In the genomic region with DNA sequence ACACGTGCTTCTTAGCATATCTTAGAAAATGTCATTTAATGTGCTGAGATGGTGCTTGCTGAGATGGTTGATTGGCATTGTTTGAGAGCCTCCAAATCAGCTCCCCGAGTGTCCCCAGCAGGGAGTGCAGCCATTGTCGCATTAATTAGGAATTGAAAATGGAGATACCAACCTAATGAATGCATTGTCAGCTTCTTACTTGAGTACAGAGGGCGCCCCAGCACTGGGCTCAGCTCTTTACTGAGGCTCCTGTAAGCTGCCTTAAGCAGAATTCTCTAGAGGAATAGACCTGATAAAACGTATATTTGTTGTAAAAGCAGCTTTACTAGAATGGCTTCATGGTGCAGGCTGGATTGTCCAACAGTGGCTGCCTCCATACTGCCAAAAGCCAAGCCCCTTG, we compare ENCODE assay signal across 9 mouse cellular contexts.
DNase-seq lines count a peak whose midpoint lies in the region; ATAC-seq and TF ChIP-seq lines count a peak whose summit lies in the region.
"Had no signal": no experiment of that assay in that cellular context is flagged by ENCODE, and none has a peak within 500 bp of the region (broad histone marks: within the 10 kb centered on the region; RNA-seq: fewer than 3 reads in every experiment).

No protein-coding gene starts in this region.

- 27% methylated on average over 5 of the region's 5 CpGs for WGBS in kidney, postnatal 0 days
- WGBS in kidney, embryonic 15.5 days, result 18% methylated on average over 5 of the region's 5 CpGs
- WGBS in midbrain, embryonic 14.5 days, result 6% methylated on average over 5 of the region's 5 CpGs

- no peak overlapping the region for H3K4me3 ChIP-seq in kidney, postnatal 0 days (replicated peaks; ENCODE audit: low read depth, low read length)
- no peak overlapping the region for H3K4me3 ChIP-seq in kidney, embryonic 15.5 days (replicated peaks)
- H3K4me3 ChIP-seq in midbrain, embryonic 14.5 days (replicated peaks; ENCODE audit: low read depth, low read length), result no peak overlapping the region

- no peak overlapping the region for H3K27ac ChIP-seq in kidney, postnatal 0 days
- no peak overlapping the region for H3K27ac ChIP-seq in kidney, embryonic 15.5 days
- H3K27ac ChIP-seq in midbrain, embryonic 14.5 days (replicated peaks; ENCODE audit: low read depth, low read length), result 0 out of 2 replicates have a peak overlapping the region, but pooled peaks have one; percentile 26
- H3K27ac ChIP-seq: macrophage had no signal

- H3K4me1 ChIP-seq in kidney, postnatal 0 days (replicated peaks; ENCODE audit: insufficient read depth, low read length), result no peaks in the 10 kb centered on the region
- no peaks in the 10 kb centered on the region for H3K4me1 ChIP-seq in kidney, embryonic 15.5 days
- peaks cover 8% of the 10 kb centered on the region; the same call in 1 of the 2 replicates for H3K4me1 ChIP-seq in midbrain, embryonic 14.5 days (ENCODE audit: control insufficient read depth, insufficient read depth, low read length)

- H3K36me3 ChIP-seq in kidney, postnatal 0 days (ENCODE audit: insufficient read depth, low read length), result no peaks in the 10 kb centered on the region
- no peaks in the 10 kb centered on the region for H3K36me3 ChIP-seq in kidney, embryonic 15.5 days
- H3K36me3 ChIP-seq in midbrain, embryonic 14.5 days (ENCODE audit: control insufficient read depth, insufficient read depth, low read length), result no peaks in the 10 kb centered on the region

- peak; percentile 25 for DNase-seq in kidney, postnatal 0 days (ENCODE audit: low spot score)
- peak; percentile 39 for DNase-seq in brain, embryonic 18.5 days (ENCODE audit: low read depth, low spot score)
- DNase-seq in midbrain, embryonic 14.5 days, result peak; percentile 75
- DNase-seq in urinary bladder, postnatal 4 days (ENCODE audit: low spot score in 2 of 2), result no peak
- DNase-seq in MN1 (ENCODE audit: low spot score), result no peak

- no peaks in the 10 kb centered on the region for H3K27me3 ChIP-seq in kidney, postnatal 0 days (ENCODE audit: insufficient read depth, low read length)
- no peaks in the 10 kb centered on the region for H3K27me3 ChIP-seq in kidney, embryonic 15.5 days
- H3K27me3 ChIP-seq in midbrain, embryonic 14.5 days (ENCODE audit: control insufficient read depth, insufficient read depth, low read length), result no peaks in the 10 kb centered on the region

- no peak for ATAC-seq in kidney, postnatal 0 days (replicated peaks; ENCODE audit: low FRiP score, low read depth)
- ATAC-seq in kidney, embryonic 15.5 days (replicated peaks; ENCODE audit: low FRiP score), result no peak
- peak; percentile 70 for ATAC-seq in frontal cortex, adult (ENCODE audit: low TSS enrichment)
- ATAC-seq in midbrain, embryonic 14.5 days (ENCODE audit: low FRiP score, low TSS enrichment), result no peak
- ATAC-seq in granulocyte monocyte progenitor cell, adult 5-6 weeks (replicated peaks; ENCODE audit: poor library complexity, severe bottlenecking), result no peak

- TF ChIP-seq CTCF in kidney, postnatal 0 days (IDR thresholded peaks at IDR 0.05; ENCODE audit: low read depth), result peak; percentile 41; the same call in 1 of the 2 replicates

- H3K9ac ChIP-seq in kidney, postnatal 0 days (ENCODE audit: low read depth, low read length), result no peak overlapping the region
- no peak overlapping the region for H3K9ac ChIP-seq in kidney, embryonic 15.5 days
- H3K9ac ChIP-seq in midbrain, embryonic 14.5 days (replicated peaks; ENCODE audit: low read length), result no peak overlapping the region

- H3K9me3 ChIP-seq in kidney, postnatal 0 days (replicated peaks; ENCODE audit: low read length), result no peaks in the 10 kb centered on the region
- no peaks in the 10 kb centered on the region for H3K9me3 ChIP-seq in kidney, embryonic 15.5 days (replicated peaks)
- H3K9me3 ChIP-seq in midbrain, embryonic 14.5 days (ENCODE audit: control insufficient read depth, low read length), result no peaks in the 10 kb centered on the region

- no peak overlapping the region for H3K4me2 ChIP-seq in kidney, postnatal 0 days (ENCODE audit: low read length)
- no peak overlapping the region for H3K4me2 ChIP-seq in kidney, embryonic 15.5 days
- H3K4me2 ChIP-seq in midbrain, embryonic 14.5 days (ENCODE audit: low read length), result no peak overlapping the region

Comparison
In these comparisons a context has a peak if more than half of its experiments do, and no peak if none do; other contexts are left out.
1. DNase-seq: peak in kidney, postnatal 0 days (single experiment), brain, embryonic 18.5 days (single experiment) and midbrain, embryonic 14.5 days (single experiment); none in urinary bladder, postnatal 4 days (0 of 2) and MN1 (single experiment).